Mouse (Mus musculus) intestine, postnatal 0 days (tissue): ENCODE results near the gene Rab19. TPM values are rescaled to one million over a fixed set of nuclear protein-coding genes. Genes with fewer than 3 reads are reported as not detected.
"Not testable (repeated sequence)": the region's sequence is repeated elsewhere in the genome, so short reads cannot be mapped to it uniquely, and the experiment has no call there.

Experiments
- ATAC-seq: fragments of 200-750 bp; cut with Nextera tagmentation; 2 replicates; pipeline ENCODE4 v1.8.0; 2017; ENCODE audit warnings: mild to moderate bottlenecking, moderate TSS enrichment, moderate library complexity
- H3K27ac ChIP-seq: fragments of 300-500 bp; sonication (generic); 2 replicates; pipeline ENCODE4 v1.5.1; 2014; ENCODE audit warnings: mild to moderate bottlenecking, low read depth, low read length, moderate library complexity
- H3K27me3 ChIP-seq: fragments of 300-500 bp; sonication (generic); replicated peaks from 2 replicates; pipeline ENCODE4 v1.6.1; 2014; ENCODE audit warnings: low read length, mixed read lengths; ENCODE audit not compliant: control insufficient read depth, insufficient read depth
- H3K36me3 ChIP-seq: fragments of 300-500 bp; sonication (generic); 2 replicates; pipeline ENCODE4 v1.6.1; 2014; ENCODE audit warnings: mild to moderate bottlenecking, moderate library complexity; ENCODE audit not compliant: control insufficient read depth, insufficient read depth
- H3K4me1 ChIP-seq: fragments of 300-500 bp; sonication (generic); replicated peaks from 2 replicates; pipeline ENCODE4 v1.6.1; 2014; ENCODE audit warnings: antibody characterized with exemption, low read length, mixed read lengths; ENCODE audit not compliant: control insufficient read depth, insufficient read depth
- H3K4me2 ChIP-seq: fragments of 300-500 bp; sonication (generic); replicated peaks from 2 replicates; pipeline ENCODE4 v1.6.1; 2014; ENCODE audit warnings: low read depth, mild to moderate bottlenecking, moderate library complexity
- H3K4me3 ChIP-seq: fragments of 300-500 bp; sonication (generic); 2 replicates; pipeline ENCODE4 v1.5.1; 2014; ENCODE audit warnings: low read depth, low read length
- H3K9ac ChIP-seq: fragments of 300-500 bp; sonication (generic); 2 replicates; pipeline ENCODE4 v1.6.1; 2014; ENCODE audit warnings: mild to moderate bottlenecking, low read depth, low read length
- H3K9me3 ChIP-seq: fragments of 300-500 bp; sonication (generic); 2 replicates; pipeline ENCODE4 v1.6.1; 2016; ENCODE audit warnings: mixed run types; ENCODE audit not compliant: control insufficient read depth
- CTCF ChIP-seq: sonication (generic); IDR thresholded peaks from 2 replicates; pipeline ENCODE4 v1.5.1; 2016; ENCODE audit warnings: low read depth, mild to moderate bottlenecking, control low read depth, antibody characterized with exemption, moderate library complexity
- WGBS: fragments of 180-500 bp; shearing (Covaris S2); extraction: QIAGEN DNeasy Blood & Tissue Kit; methylation state at CpG from one replicate; pipeline ENCODE4 v1.1.7; 2014; 5-methylcytosine and 5-hydroxymethylcytosine counted together
- polyA plus RNA-seq: library from polyadenylated mRNA; unstranded; fragments of >200 nt; fragmentation: Nextera tagmentation; extraction: Ambion mirVana; gene quantifications from 2 replicates; pipeline ENCODE4 v1.2.1, GENCODE M21; 2015

Gene Rab19
- polyA plus RNA-seq, 1 experiment from 2014 or later, result 14.7 TPM

GRCm38 (mm10) chr6:39344020-39344419, 37.0 kb upstream of the Rab19 start:
- Histone ChIP-seq H3K27me3 (no peaks in the 10 kb centered on the region), H3K4me3 (no peak overlapping the region), H3K9me3 (no peaks in the 10 kb centered on the region), H3K4me1 (no peaks in the 10 kb centered on the region), H3K36me3 (peaks cover 31% of the 10 kb centered on the region), H3K9ac (no peak overlapping the region), H3K27ac (no peak overlapping the region), H3K4me2 (no peak overlapping the region)
- ATAC-seq, result peak; percentile 75
- peak; percentile 99 for TF ChIP-seq CTCF
- WGBS, result 20% methylated on average over 12 of the region's 12 CpGs

- Histone ChIP-seq H3K4me3 (no peak overlapping the region), H3K9ac (no peak overlapping the region), H3K27me3 (no peaks in the 10 kb centered on the region), H3K9me3 (no peaks in the 10 kb centered on the region), H3K4me1 (no peaks in the 10 kb centered on the region), H3K4me2 (no peak overlapping the region), H3K27ac (no peak overlapping the region), H3K36me3 (peaks cover 44% of the 10 kb centered on the region)
- no peak for ATAC-seq
- 49% methylated on average over 7 of the region's 7 CpGs for WGBS
- TF ChIP-seq CTCF, result no peak
Observed at GRCm38 (mm10) chr6:39345430-39345829, 35.5 kb upstream of the Rab19 start.

GRCm38 (mm10) chr6:39346991-39347501, 33.9 kb upstream of the Rab19 start:
- TF ChIP-seq CTCF, result no peak

GRCm38 (mm10) chr6:39347880-39348814, 32.8 kb upstream of the Rab19 start:
- Histone ChIP-seq H3K4me2 (no peak overlapping the region), H3K36me3 (peaks cover 61% of the 10 kb centered on the region), H3K9ac (no peak overlapping the region), H3K4me1 (no peaks in the 10 kb centered on the region), H3K9me3 (no peaks in the 10 kb centered on the region), H3K4me3 (no peak overlapping the region), H3K27ac (no peak overlapping the region), H3K27me3 (no peaks in the 10 kb centered on the region)
- TF ChIP-seq CTCF, result peak; percentile 35; the same call in 1 of the 2 replicates
- WGBS, result 76% methylated on average over 4 of the region's 4 CpGs
- no peak for ATAC-seq

More at GRCm38 (mm10) chr6:39346991-39347501, 33.9 kb upstream of the Rab19 start:
- Histone ChIP-seq H3K36me3 (peaks cover 58% of the 10 kb centered on the region), H3K27ac (no peak overlapping the region), H3K27me3 (no peaks in the 10 kb centered on the region), H3K4me3 (no peak overlapping the region), H3K9ac (no peak overlapping the region), H3K4me1 (no peaks in the 10 kb centered on the region), H3K4me2 (no peak overlapping the region), H3K9me3 (no peaks in the 10 kb centered on the region)
- no peak for ATAC-seq
- 41% methylated on average over 15 of the region's 15 CpGs for WGBS

- ATAC-seq, result no peak
- Histone ChIP-seq H3K36me3 (peaks cover 62% of the 10 kb centered on the region), H3K9ac (no peak overlapping the region), H3K9me3 (no peaks in the 10 kb centered on the region), H3K4me1 (no peaks in the 10 kb centered on the region), H3K4me3 (no peak overlapping the region), H3K27ac (no peak overlapping the region; the same call in 1 of the 2 replicates), H3K4me2 (no peak overlapping the region), H3K27me3 (no peaks in the 10 kb centered on the region)
- no peak for TF ChIP-seq CTCF
- 85% methylated on average over 6 of the region's 6 CpGs for WGBS
Observed at GRCm38 (mm10) chr6:39348946-39349345, 32.0 kb upstream of the Rab19 start.

GRCm38 (mm10) chr6:39359207-39359606, 21.8 kb upstream of the Rab19 start:
- not testable (repeated sequence) for H3K4me2 ChIP-seq, ATAC-seq, H3K4me3 ChIP-seq, H3K9me3 ChIP-seq, H3K9ac ChIP-seq, H3K27me3 ChIP-seq, H3K27ac ChIP-seq, H3K4me1 ChIP-seq
- peaks cover 63% of the 10 kb centered on the region for H3K36me3 ChIP-seq
- 95% methylated on average over 9 of the region's 9 CpGs for WGBS
